Mouse (Mus musculus) cerebellum, postnatal 36 days (tissue): ENCODE data around the gene Tuft1.
A peak's percentile ranks its signal among the peaks of the same experiment; 100 is the strongest.
"Not testable (repeated sequence)": the region's sequence is repeated elsewhere in the genome, so short reads cannot be mapped to it uniquely, and the experiment has no call there.

ENCODE experiments used
- DNase-seq, 2 experiments: peaks; one replicate each; pipeline ENCODE4 v3.0.0; 2021 to 2022; ENCODE audit warnings: mixed read lengths in 2 of 2

Gene Tuft1

GRCm38 (mm10) chr3:94659142-94659748, 573 bp upstream of the Tuft1 start:
- DNase-seq: peak; percentile 7 to 8

GRCm38 (mm10) chr3:94657852-94658739, 576 bp downstream of the Tuft1 start:
- not testable (repeated sequence) for DNase-seq

- not testable (repeated sequence) for DNase-seq
Measured at GRCm38 (mm10) chr3:94653967-94654366, 4.7 kb downstream of the Tuft1 start.

- no peak for DNase-seq
Measured at GRCm38 (mm10) chr3:94650409-94650808, 8.3 kb downstream of the Tuft1 start.

- no peak for DNase-seq
Measured at GRCm38 (mm10) chr3:94648755-94649590, 9.7 kb downstream of the Tuft1 start.

GRCm38 (mm10) chr3:94642495-94643162, 16.0 kb downstream of the Tuft1 start, which contains the start of gene Gm10972:
TSS of gene Gm10972 (plus strand) at chr3:94643112.
- DNase-seq: not testable (repeated sequence)

- DNase-seq: no peak
Measured at GRCm38 (mm10) chr3:94629876-94630275, 28.8 kb downstream of the Tuft1 start.

GRCm38 (mm10) chr3:94628712-94629111, 30.0 kb downstream of the Tuft1 start:
- no peak for DNase-seq

- DNase-seq: no peak
Measured at GRCm38 (mm10) chr3:94624281-94624680, 34.4 kb downstream of the Tuft1 start.

GRCm38 (mm10) chr3:94622550-94622949, 36.1 kb downstream of the Tuft1 start:
- DNase-seq: no peak

- no peak for DNase-seq
Measured at GRCm38 (mm10) chr3:94621740-94622507, 36.7 kb downstream of the Tuft1 start.

- DNase-seq: peak; percentile 38 to 51
Measured at GRCm38 (mm10) chr3:94616717-94617116, 42.0 kb downstream of the Tuft1 start.

GRCm38 (mm10) chr3:94613258-94613878, 45.3 kb downstream of the Tuft1 start:
- no peak for DNase-seq

- DNase-seq: no peak
Measured at GRCm38 (mm10) chr3:94612274-94612673, 46.4 kb downstream of the Tuft1 start.

- DNase-seq: no peak
Measured at GRCm38 (mm10) chr3:94611834-94612233, 46.8 kb downstream of the Tuft1 start.

GRCm38 (mm10) chr3:94611343-94611742, 47.3 kb downstream of the Tuft1 start:
- peak; percentile 9 to 11 for DNase-seq

- DNase-seq: no peak
Measured at GRCm38 (mm10) chr3:94610581-94610980, 48.1 kb downstream of the Tuft1 start.

GRCm38 (mm10) chr3:94609621-94610020, 49.1 kb downstream of the Tuft1 start:
- no peak for DNase-seq

- peak; percentile 70 to 72 for DNase-seq
Measured at GRCm38 (mm10) chr3:94601959-94602358, 56.7 kb downstream of the Tuft1 start.

- DNase-seq: no peak
Measured at GRCm38 (mm10) chr3:94597224-94597779, 61.4 kb downstream of the Tuft1 start.

- DNase-seq: no peak
Measured at GRCm38 (mm10) chr3:94595871-94596287, 62.8 kb downstream of the Tuft1 start.
